Mouse (Mus musculus) erythroblast, embryonic 14.5 days (primary cell): ENCODE measurements around the gene Ptprt.

ENCODE experiments used
- GATA1 ChIP-seq: IDR thresholded peaks from 2 replicates; pipeline ENCODE4 v1.6.1; 2012; ENCODE audit warnings: low read length, inconsistent platforms, mixed read lengths
- TAL1 ChIP-seq: IDR thresholded peaks from 3 replicates; pipeline ENCODE4 v1.6.1; 2012; ENCODE audit warnings: low read length, inconsistent platforms, mixed read lengths

DNA sequence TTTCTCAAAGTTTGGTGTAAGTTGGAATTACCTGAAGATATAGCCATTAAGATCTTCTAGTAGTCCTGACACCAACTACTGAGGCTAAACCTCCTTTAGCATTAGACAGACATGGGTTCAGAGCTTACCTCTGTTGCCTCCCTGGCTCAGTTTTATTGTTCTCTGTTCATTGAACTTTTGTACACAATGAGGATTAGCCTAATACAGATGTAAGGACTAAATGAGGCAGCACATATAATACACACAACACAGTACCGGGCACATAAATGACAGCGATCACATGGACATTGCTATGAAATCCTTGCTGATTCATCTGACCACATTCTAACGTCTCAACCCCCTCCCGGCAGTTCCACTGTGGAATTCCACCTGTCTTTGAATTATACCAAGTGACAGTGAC is 1003.9 kb downstream of the Ptprt start:
- no peak for TF ChIP-seq TAL1
- TF ChIP-seq GATA1 = no peak
